Mouse (Mus musculus) thymus, adult 2 months (tissue): ENCODE measurements around the gene Ankrd34a.
"Not testable (repeated sequence)": the region's sequence is repeated elsewhere in the genome, so short reads cannot be mapped to it uniquely, and the experiment has no call there.

Experiments
- CTCF ChIP-seq: fragments of 200-500 bp; IDR thresholded peaks from 2 replicates; pipeline ENCODE4 v1.5.1; 2012; ENCODE audit warnings: mild to moderate bottlenecking, control low read depth, low read length, moderate library complexity, borderline replicate concordance; ENCODE audit not compliant: control insufficient read depth, poor library complexity, insufficient read depth; ENCODE audit errors: extremely low read depth
- POLR2A ChIP-seq: fragments of 200-500 bp; IDR thresholded peaks from 2 replicates; pipeline ENCODE4 v1.6.1; 2012; ENCODE audit warnings: mild to moderate bottlenecking, low read length, control low read depth, moderate library complexity; ENCODE audit not compliant: control insufficient read depth, poor library complexity, insufficient read depth; ENCODE audit errors: extremely low read depth

GRCm38 (mm10) chr3:96606007-96606406 lies 9.6 kb downstream of the Ankrd34a start:
- TF ChIP-seq CTCF, POLR2A: not testable (repeated sequence)
